Mouse (Mus musculus): ENCODE data around the gene Eif4a2. TPM values are rescaled to one million over a fixed set of nuclear protein-coding genes. Genes with fewer than 3 reads are reported as not detected.

Eif4a2 gene
- total and polyA plus RNA-seq, 2 experiments from 2014 or later: 97.3 to 270 TPM

GRCm38 (mm10) chr16:23103038-23103745, 4.1 kb upstream of the Eif4a2 start:
- Histone ChIP-seq H3K9ac (replicated peaks; ENCODE audit: low read depth, low read length) (peak overlapping the region; percentile 54), H3K4me2 (ENCODE audit: low read depth, low read length) (peak overlapping the region; percentile 63), H3K9me3 (replicated peaks; ENCODE audit: control insufficient read depth, low read length) (no peaks in the 10 kb centered on the region), H3K4me3 (ENCODE audit: low read depth, low read length) (peak overlapping the region; percentile 45), H3K36me3 (replicated peaks; ENCODE audit: control insufficient read depth, insufficient read depth, low read length) (no peaks in the 10 kb centered on the region), H3K27ac (ENCODE audit: low read depth) (peak overlapping the region; percentile 50), H3K4me1 (ENCODE audit: control insufficient read depth, insufficient read depth) (peaks cover 25% of the 10 kb centered on the region), H3K27me3 (ENCODE audit: control insufficient read depth, insufficient read depth, low read length) (no peaks in the 10 kb centered on the region)
- ATAC-seq (ENCODE audit: insufficient read depth, low read depth) (no peak), DNase-seq (ENCODE audit: low spot score) (no peak)
- 29% methylated on average over 17 of the region's 17 CpGs for whole genome bisulfite sequencing
- no peak for TF ChIP-seq CTCF (IDR thresholded peaks at IDR 0.05; ENCODE audit: low read depth)
- no peak for TF ChIP-seq EP300 (IDR thresholded peaks at IDR 0.05; ENCODE audit: low read depth)

GRCm38 (mm10) chr16:23103841-23104240, 3.4 kb upstream of the Eif4a2 start:
- no peaks in the 10 kb centered on the region for H3K9me3 ChIP-seq (replicated peaks; ENCODE audit: control insufficient read depth, low read length)
- no peaks in the 10 kb centered on the region for H3K27me3 ChIP-seq (ENCODE audit: control insufficient read depth, insufficient read depth, low read length)
- no peak for ATAC-seq (ENCODE audit: insufficient read depth, low read depth)
- peaks cover 25% of the 10 kb centered on the region for H3K4me1 ChIP-seq (ENCODE audit: control insufficient read depth, insufficient read depth)
- DNase-seq (ENCODE audit: low spot score): no peak
- H3K9ac ChIP-seq (replicated peaks; ENCODE audit: low read depth, low read length): no peak overlapping the region
- no peak overlapping the region for H3K27ac ChIP-seq (ENCODE audit: low read depth)
- TF ChIP-seq EP300 (IDR thresholded peaks at IDR 0.05; ENCODE audit: low read depth) (no peak), CTCF (IDR thresholded peaks at IDR 0.05; ENCODE audit: low read depth) (no peak)
- 77% methylated on average over 2 of the region's 2 CpGs for WGBS
- peaks cover 3% of the 10 kb centered on the region; the same call in 1 of the 2 replicates for H3K36me3 ChIP-seq (replicated peaks; ENCODE audit: control insufficient read depth, insufficient read depth, low read length)
- no peak overlapping the region for H3K4me3 ChIP-seq (ENCODE audit: low read depth, low read length)
- H3K4me2 ChIP-seq (ENCODE audit: low read depth, low read length): no peak overlapping the region

- Histone ChIP-seq H3K27ac (ENCODE audit: low read depth) (no peak overlapping the region), H3K9me3 (replicated peaks; ENCODE audit: control insufficient read depth, low read length) (no peaks in the 10 kb centered on the region), H3K4me3 (ENCODE audit: low read depth, low read length) (no peak overlapping the region), H3K4me1 (ENCODE audit: control insufficient read depth, insufficient read depth) (peaks cover 25% of the 10 kb centered on the region), H3K9ac (replicated peaks; ENCODE audit: low read depth, low read length) (no peak overlapping the region), H3K4me2 (ENCODE audit: low read depth, low read length) (no peak overlapping the region), H3K27me3 (ENCODE audit: control insufficient read depth, insufficient read depth, low read length) (no peaks in the 10 kb centered on the region), H3K36me3 (replicated peaks; ENCODE audit: control insufficient read depth, insufficient read depth, low read length) (peaks cover 25% of the 10 kb centered on the region)
- WGBS: 76% methylated on average over 7 of the region's 7 CpGs
- ATAC-seq (ENCODE audit: insufficient read depth, low read depth) (no peak), DNase-seq (ENCODE audit: low spot score) (no peak)
- no peak for TF ChIP-seq EP300 (IDR thresholded peaks at IDR 0.05; ENCODE audit: low read depth)
- no peak for TF ChIP-seq CTCF (IDR thresholded peaks at IDR 0.05; ENCODE audit: low read depth)
Observed at GRCm38 (mm10) chr16:23106121-23106520, 1.1 kb upstream of the Eif4a2 start.

GRCm38 (mm10) chr16:23107946-23108759, 909 bp downstream of the Eif4a2 start:
- H3K36me3 ChIP-seq (replicated peaks; ENCODE audit: control insufficient read depth, insufficient read depth, low read length): peaks cover 46% of the 10 kb centered on the region
- under 1% methylated on average over 52 of the region's 52 CpGs for WGBS
- TF ChIP-seq CTCF (IDR thresholded peaks at IDR 0.05; ENCODE audit: low read depth): no peak
- TF ChIP-seq EP300 (IDR thresholded peaks at IDR 0.05; ENCODE audit: low read depth): no peak

GRCm38 (mm10) chr16:23108943-23109342, 1.7 kb downstream of the Eif4a2 start:
- no peak for ATAC-seq (ENCODE audit: insufficient read depth, low read depth)
- H3K4me1 ChIP-seq (ENCODE audit: control insufficient read depth, insufficient read depth): peaks cover 21% of the 10 kb centered on the region
- peaks cover 49% of the 10 kb centered on the region for H3K36me3 ChIP-seq (replicated peaks; ENCODE audit: control insufficient read depth, insufficient read depth, low read length)
- H3K4me2 ChIP-seq (ENCODE audit: low read depth, low read length): peak overlapping the region; percentile 84
- no peaks in the 10 kb centered on the region for H3K27me3 ChIP-seq (ENCODE audit: control insufficient read depth, insufficient read depth, low read length)
- TF ChIP-seq CTCF (IDR thresholded peaks at IDR 0.05; ENCODE audit: low read depth) (no peak), EP300 (IDR thresholded peaks at IDR 0.05; ENCODE audit: low read depth) (no peak)
- WGBS: 2% methylated on average over 5 of the region's 5 CpGs
- DNase-seq (ENCODE audit: low spot score): no peak
- H3K9me3 ChIP-seq (replicated peaks; ENCODE audit: control insufficient read depth, low read length): no peaks in the 10 kb centered on the region
- peak overlapping the region; percentile 100 for H3K9ac ChIP-seq (replicated peaks; ENCODE audit: low read depth, low read length)
- no peak overlapping the region; the same call in 1 of the 2 replicates for H3K27ac ChIP-seq (ENCODE audit: low read depth)
- H3K4me3 ChIP-seq (ENCODE audit: low read depth, low read length): peak overlapping the region; percentile 95

More at GRCm38 (mm10) chr16:23107946-23108759, 909 bp downstream of the Eif4a2 start:
- Histone ChIP-seq H3K4me2 (ENCODE audit: low read depth, low read length) (peak overlapping the region; percentile 84), H3K27ac (ENCODE audit: low read depth) (peak overlapping the region; percentile 99), H3K27me3 (ENCODE audit: control insufficient read depth, insufficient read depth, low read length) (no peaks in the 10 kb centered on the region), H3K9me3 (replicated peaks; ENCODE audit: control insufficient read depth, low read length) (no peaks in the 10 kb centered on the region), H3K4me3 (ENCODE audit: low read depth, low read length) (peak overlapping the region; percentile 95), H3K9ac (replicated peaks; ENCODE audit: low read depth, low read length) (peak overlapping the region; percentile 100), H3K4me1 (ENCODE audit: control insufficient read depth, insufficient read depth) (peaks cover 21% of the 10 kb centered on the region)
- ATAC-seq (ENCODE audit: insufficient read depth, low read depth) (peak; percentile 89), DNase-seq (ENCODE audit: low spot score) (peak; percentile 85)

Measured in heart, postnatal 0 days (tissue).